Mouse (Mus musculus): Measurements from ENCODE around the gene Fam47e.

- no peak for TF ChIP-seq KAT2A (conservative IDR thresholded peaks at IDR 0.05; ENCODE audit: low read depth, low read length)
- no peak for TF ChIP-seq CTCF (IDR thresholded peaks at IDR 0.05 in 2 of 3, conservative IDR thresholded peaks at IDR 0.05 in 1 of 3; ENCODE audit: control insufficient read depth in 1 of 3, insufficient read depth in 1 of 3, low read depth in 2 of 3, low read length in 3 of 3, poor library complexity in 1 of 3, severe bottlenecking in 1 of 3)
- no peak for TF ChIP-seq E2F4 (IDR thresholded peaks at IDR 0.05; ENCODE audit: borderline replicate concordance, low read depth, low read length)
- no peak for TF ChIP-seq NELFE (IDR thresholded peaks at IDR 0.05; ENCODE audit: low read depth, low read length)
- no peak for TF ChIP-seq CHD1 (IDR thresholded peaks at IDR 0.05; ENCODE audit: low read depth, low read length)
- TF ChIP-seq EP300 (IDR thresholded peaks at IDR 0.05; ENCODE audit: low read depth in 1 of 2, low read length in 2 of 2) = no peak
- no peak for TF ChIP-seq CHD2 (IDR thresholded peaks at IDR 0.05; ENCODE audit: low read length)
- no peak for TF ChIP-seq USF1 (IDR thresholded peaks at IDR 0.05; ENCODE audit: low read depth, low read length)
- TF ChIP-seq POLR2A (IDR thresholded peaks at IDR 0.05; ENCODE audit: control insufficient read depth in 1 of 2, insufficient read depth in 1 of 2, low read depth in 1 of 2, low read length in 2 of 2, poor library complexity in 1 of 2) = no peak
- no peak for TF ChIP-seq HCFC1 (IDR thresholded peaks at IDR 0.05; ENCODE audit: low read depth, low read length)
- TF ChIP-seq ZKSCAN1 (IDR thresholded peaks at IDR 0.05; ENCODE audit: low read depth, low read length) = no peak
These were observed 7.1 kb downstream of the Fam47e start for GRCm38 (mm10) chr5:92562002-92562401.

Data from MEL (cell line).